Mouse (Mus musculus): Measurements from ENCODE around the gene Gm5771. TPM values are rescaled to one million over a fixed set of nuclear protein-coding genes. Genes with fewer than 3 reads are reported as not detected.

Gm5771 gene
- polyA plus RNA-seq (2014; fragmentation: Illumina TruSeq; extraction: RNeasy Lipid Tissue Mini Kit (QIAGEN cat#74804); ENCODE audit: low read depth, low replicate concordance) = not detected

GRCm38 (mm10) chr6:41392056-41392455, at the start of gene Gm5771:
Gene Gm5771, plus strand, starts transcription at chr6:41392356.

GRCm38 (mm10) chr6:41353932-41354331, 38.2 kb upstream of the Gm5771 start, which contains the start of gene Try10:
Gene Try10, plus strand, starts transcription at chr6:41354105.

GRCm38 (mm10) chr6:41377578-41377977, 14.6 kb upstream of the Gm5771 start, which contains the start of gene Prss3:
Gene Prss3, minus strand, starts transcription at chr6:41377678.

GRCm38 (mm10) chr6:41446045-41446444, 53.9 kb downstream of the Gm5771 start, which contains the start of gene Gm10334:
Gene Gm10334, minus strand, starts transcription at chr6:41446145.

Other genes with a start within 250 kb of the Gm5771 start
- 2.1 TPM for gene Try4, start 90.1 kb upstream of the Gm5771 start, polyA plus RNA-seq (2014; fragmentation: Illumina TruSeq; extraction: RNeasy Lipid Tissue Mini Kit (QIAGEN cat#74804); ENCODE audit: low read depth, low replicate concordance)
- gene Try5, start 75.5 kb upstream of the Gm5771 start, polyA plus RNA-seq (2014; fragmentation: Illumina TruSeq; extraction: RNeasy Lipid Tissue Mini Kit (QIAGEN cat#74804); ENCODE audit: low read depth, low replicate concordance) = 1.7 TPM
- gene Try10, start 38.3 kb upstream of the Gm5771 start, polyA plus RNA-seq (2014; fragmentation: Illumina TruSeq; extraction: RNeasy Lipid Tissue Mini Kit (QIAGEN cat#74804); ENCODE audit: low read depth, low replicate concordance) = not detected
- not detected for gene Prss3, start 14.7 kb upstream of the Gm5771 start, polyA plus RNA-seq (2014; fragmentation: Illumina TruSeq; extraction: RNeasy Lipid Tissue Mini Kit (QIAGEN cat#74804); ENCODE audit: low read depth, low replicate concordance)
- gene Gm10334, start 53.8 kb downstream of the Gm5771 start, polyA plus RNA-seq (2014; fragmentation: Illumina TruSeq; extraction: RNeasy Lipid Tissue Mini Kit (QIAGEN cat#74804); ENCODE audit: low read depth, low replicate concordance) = not detected
- not detected for gene Prss1, start 66.6 kb downstream of the Gm5771 start, polyA plus RNA-seq (2014; fragmentation: Illumina TruSeq; extraction: RNeasy Lipid Tissue Mini Kit (QIAGEN cat#74804); ENCODE audit: low read depth, low replicate concordance)
- 2.5 TPM for gene Prss2, start 129.4 kb downstream of the Gm5771 start, polyA plus RNA-seq (2014; fragmentation: Illumina TruSeq; extraction: RNeasy Lipid Tissue Mini Kit (QIAGEN cat#74804); ENCODE audit: low read depth, low replicate concordance)
- not detected for gene Ephb6, start 213.1 kb downstream of the Gm5771 start, polyA plus RNA-seq (2014; fragmentation: Illumina TruSeq; extraction: RNeasy Lipid Tissue Mini Kit (QIAGEN cat#74804); ENCODE audit: low read depth, low replicate concordance)
- gene Trpv6, start 244.0 kb downstream of the Gm5771 start, polyA plus RNA-seq (2014; fragmentation: Illumina TruSeq; extraction: RNeasy Lipid Tissue Mini Kit (QIAGEN cat#74804); ENCODE audit: low read depth, low replicate concordance) = 2.2 TPM

Data from sigmoid colon, adult 10 weeks (tissue).